Mouse (Mus musculus) neural tube, embryonic 15.5 days (tissue): ENCODE measurements around the gene Adcy5. TPM values are rescaled to one million over a fixed set of nuclear protein-coding genes. Genes with fewer than 3 reads are reported as not detected.

Experiments
- ATAC-seq: fragments of 200-750 bp; cut with Nextera tagmentation; 2 replicates; pipeline ENCODE4 v1.8.0; 2017; ENCODE audit warnings: mild to moderate bottlenecking, moderate TSS enrichment, moderate library complexity; ENCODE audit not compliant: low FRiP score
- H3K27ac ChIP-seq: fragments of 300-500 bp; sonication (generic); replicated peaks from 2 replicates; pipeline ENCODE4 v1.5.1; 2015; ENCODE audit warnings: mild to moderate bottlenecking, inconsistent platforms
- H3K27me3 ChIP-seq: fragments of 300-500 bp; sonication (generic); replicated peaks from 2 replicates; pipeline ENCODE4 v1.6.1; 2015; ENCODE audit warnings: inconsistent platforms
- H3K36me3 ChIP-seq: fragments of 300-500 bp; sonication (generic); 2 replicates; pipeline ENCODE4 v1.6.1; 2015; ENCODE audit warnings: inconsistent platforms
- H3K4me1 ChIP-seq: fragments of 300-500 bp; sonication (generic); 2 replicates; pipeline ENCODE4 v1.6.1; 2015; ENCODE audit warnings: inconsistent platforms
- H3K4me2 ChIP-seq: fragments of 300-500 bp; sonication (generic); 2 replicates; pipeline ENCODE4 v1.6.1; 2015; ENCODE audit warnings: inconsistent platforms, mild to moderate bottlenecking, moderate library complexity
- H3K4me3 ChIP-seq: fragments of 300-500 bp; sonication (generic); replicated peaks from 2 replicates; pipeline ENCODE4 v1.5.1; 2015; ENCODE audit warnings: mild to moderate bottlenecking, inconsistent platforms
- H3K9ac ChIP-seq: fragments of 300-500 bp; sonication (generic); replicated peaks from 2 replicates; pipeline ENCODE4 v1.6.1; 2015; ENCODE audit warnings: mild to moderate bottlenecking, inconsistent platforms
- H3K9me3 ChIP-seq: fragments of 300-500 bp; sonication (generic); replicated peaks from 2 replicates; pipeline ENCODE4 v1.6.1; 2016; ENCODE audit warnings: inconsistent platforms
- WGBS: fragments of 180-500 bp; shearing (Covaris S2); methylation state at CpG from one replicate; pipeline ENCODE4 v1.1.7; 2015; ENCODE audit warnings: mixed read lengths; 5-methylcytosine and 5-hydroxymethylcytosine counted together
- polyA plus RNA-seq: library from polyadenylated mRNA; unstranded; fragments of >200 nt; fragmentation: Nextera tagmentation; extraction: Ambion mirVana; gene quantifications from 2 replicates; pipeline ENCODE4 v1.2.1, GENCODE M21; 2015

Gene Adcy5
- polyA plus RNA-seq, 1 experiment from 2014 or later = 6.1 TPM

DNA sequence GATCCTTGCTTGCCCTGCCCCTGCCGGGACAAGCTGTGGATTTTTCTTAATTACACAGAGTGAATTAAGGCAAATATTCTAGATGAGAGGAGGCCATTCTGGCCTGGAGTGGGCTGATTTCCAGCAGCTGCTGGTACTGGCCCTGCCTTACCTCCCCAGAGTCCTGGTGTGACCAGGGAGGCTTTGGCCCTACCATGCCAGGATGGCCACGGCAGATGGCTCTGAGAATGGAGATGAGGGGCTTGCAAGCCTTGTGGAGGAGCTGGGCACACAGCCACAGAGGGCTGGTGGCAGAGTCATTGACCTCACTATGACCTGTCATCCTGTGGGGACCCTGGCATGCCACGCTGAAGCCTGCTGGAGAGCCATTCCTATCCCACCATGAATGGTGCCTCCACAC is 54.1 kb downstream of the Adcy5 start:
- Histone ChIP-seq H3K36me3 (no peaks in the 10 kb centered on the region), H3K4me3 (no peak overlapping the region), H3K4me2 (no peak overlapping the region), H3K27me3 (no peaks in the 10 kb centered on the region), H3K9ac (no peak overlapping the region), H3K9me3 (no peaks in the 10 kb centered on the region), H3K27ac (no peak overlapping the region), H3K4me1 (peaks cover 31% of the 10 kb centered on the region)
- 70% methylated on average over 3 of the region's 3 CpGs for WGBS
- no peak for ATAC-seq

- ATAC-seq = no peak
Observed at GRCm38 (mm10) chr16:35209753-35210152, 55.1 kb downstream of the Adcy5 start.

GRCm38 (mm10) chr16:35215047-35215446 is 60.4 kb downstream of the Adcy5 start:
- WGBS = 71% methylated on average over 7 of the region's 7 CpGs
- no peak overlapping the region for H3K4me3 ChIP-seq
- no peaks in the 10 kb centered on the region for H3K36me3 ChIP-seq

More at GRCm38 (mm10) chr16:35209753-35210152, 55.1 kb downstream of the Adcy5 start:
- Histone ChIP-seq H3K27ac (no peak overlapping the region), H3K36me3 (no peaks in the 10 kb centered on the region), H3K27me3 (no peaks in the 10 kb centered on the region), H3K4me1 (peaks cover 33% of the 10 kb centered on the region), H3K9ac (no peak overlapping the region), H3K9me3 (no peaks in the 10 kb centered on the region), H3K4me3 (no peak overlapping the region), H3K4me2 (no peak overlapping the region)
- 79% methylated on average over 5 of the region's 5 CpGs for WGBS

GRCm38 (mm10) chr16:35215498-35215897 is 60.8 kb downstream of the Adcy5 start:
- 0 out of 2 replicates have a peak overlapping the region, but pooled peaks have one; percentile 19 for H3K27ac ChIP-seq
- 63% methylated on average over 5 of the region's 5 CpGs for WGBS

More at GRCm38 (mm10) chr16:35215047-35215446, 60.4 kb downstream of the Adcy5 start:
- peaks cover 13% of the 10 kb centered on the region; the same call in 1 of the 2 replicates for H3K4me1 ChIP-seq
- ATAC-seq = no peak
- H3K9me3 ChIP-seq = no peaks in the 10 kb centered on the region
- H3K9ac ChIP-seq = no peak overlapping the region
- H3K27ac ChIP-seq = no peak overlapping the region
- no peak overlapping the region for H3K4me2 ChIP-seq
- no peaks in the 10 kb centered on the region for H3K27me3 ChIP-seq

GRCm38 (mm10) chr16:35216826-35217491 is 62.3 kb downstream of the Adcy5 start:
- Histone ChIP-seq H3K4me1 (peaks cover 12% of the 10 kb centered on the region; the same call in 1 of the 2 replicates), H3K27ac (no peak overlapping the region), H3K9ac (no peak overlapping the region), H3K27me3 (no peaks in the 10 kb centered on the region), H3K4me2 (no peak overlapping the region), H3K36me3 (no peaks in the 10 kb centered on the region), H3K9me3 (no peaks in the 10 kb centered on the region), H3K4me3 (no peak overlapping the region)
- no peak for ATAC-seq
- WGBS = 79% methylated on average over 6 of the region's 6 CpGs

More at GRCm38 (mm10) chr16:35215498-35215897, 60.8 kb downstream of the Adcy5 start:
- H3K36me3 ChIP-seq = no peaks in the 10 kb centered on the region
- no peak overlapping the region for H3K4me2 ChIP-seq
- ATAC-seq = no peak
- H3K27me3 ChIP-seq = no peaks in the 10 kb centered on the region
- no peak overlapping the region for H3K4me3 ChIP-seq
- H3K9me3 ChIP-seq = no peaks in the 10 kb centered on the region
- no peak overlapping the region for H3K9ac ChIP-seq
- H3K4me1 ChIP-seq = peaks cover 12% of the 10 kb centered on the region; the same call in 1 of the 2 replicates

GRCm38 (mm10) chr16:35220412-35220811 is 65.7 kb downstream of the Adcy5 start:
- Histone ChIP-seq H3K36me3 (no peaks in the 10 kb centered on the region), H3K4me2 (no peak overlapping the region), H3K4me3 (no peak overlapping the region), H3K27ac (no peak overlapping the region), H3K4me1 (peaks cover 12% of the 10 kb centered on the region), H3K9me3 (no peaks in the 10 kb centered on the region), H3K27me3 (no peaks in the 10 kb centered on the region), H3K9ac (no peak overlapping the region)
- 76% methylated on average over 5 of the region's 5 CpGs for WGBS
- no peak for ATAC-seq

- peaks cover 6% of the 10 kb centered on the region for H3K4me1 ChIP-seq
- no peak overlapping the region for H3K9ac ChIP-seq
- no peak overlapping the region for H3K27ac ChIP-seq
- H3K27me3 ChIP-seq = no peaks in the 10 kb centered on the region
- no peaks in the 10 kb centered on the region for H3K9me3 ChIP-seq
- no peak overlapping the region for H3K4me3 ChIP-seq
- H3K36me3 ChIP-seq = no peaks in the 10 kb centered on the region
- WGBS = 49% methylated on average over 4 of the region's 4 CpGs
- H3K4me2 ChIP-seq = no peak overlapping the region
- ATAC-seq = no peak
Observed at GRCm38 (mm10) chr16:35221581-35221980, 66.9 kb downstream of the Adcy5 start.

- H3K4me3 ChIP-seq = no peak overlapping the region
- peaks cover 6% of the 10 kb centered on the region for H3K4me1 ChIP-seq
- no peak for ATAC-seq
- no peak overlapping the region for H3K27ac ChIP-seq
- no peak overlapping the region for H3K9ac ChIP-seq
- WGBS = 64% methylated on average over 4 of the region's 4 CpGs
- no peaks in the 10 kb centered on the region for H3K27me3 ChIP-seq
- H3K9me3 ChIP-seq = no peaks in the 10 kb centered on the region
- H3K4me2 ChIP-seq = no peak overlapping the region
- no peaks in the 10 kb centered on the region for H3K36me3 ChIP-seq
Observed at GRCm38 (mm10) chr16:35223930-35224329, 69.3 kb downstream of the Adcy5 start.

DNA sequence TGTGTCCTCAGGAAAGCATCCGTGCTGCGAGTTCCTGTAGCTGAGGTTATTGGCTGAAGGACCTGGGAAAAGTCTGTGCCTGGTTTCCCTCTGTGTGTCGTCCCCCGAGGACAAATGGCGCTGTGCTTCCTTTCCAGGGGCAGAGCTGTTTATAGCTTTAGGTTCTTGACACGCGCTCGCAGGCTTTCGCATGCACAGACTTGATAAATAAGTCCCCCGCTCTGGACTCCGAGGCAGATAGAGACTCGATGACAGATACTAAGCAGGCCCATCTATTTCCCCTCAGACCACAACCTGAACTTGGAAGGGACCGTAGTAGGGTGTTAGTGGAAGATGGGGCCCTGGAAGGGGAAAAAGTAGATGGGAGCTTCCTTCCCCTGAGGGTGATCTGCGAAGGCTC is 70.0 kb downstream of the Adcy5 start:
- WGBS = 72% methylated on average over 14 of the region's 14 CpGs
- no peak overlapping the region for H3K4me2 ChIP-seq
- H3K4me3 ChIP-seq = no peak overlapping the region
- H3K9ac ChIP-seq = no peak overlapping the region
- H3K9me3 ChIP-seq = no peaks in the 10 kb centered on the region
- ATAC-seq = no peak
- peaks cover 6% of the 10 kb centered on the region for H3K4me1 ChIP-seq
- no peaks in the 10 kb centered on the region for H3K36me3 ChIP-seq
- H3K27ac ChIP-seq = no peak overlapping the region
- no peaks in the 10 kb centered on the region for H3K27me3 ChIP-seq

- H3K9me3 ChIP-seq = no peaks in the 10 kb centered on the region
- no peaks in the 10 kb centered on the region for H3K27me3 ChIP-seq
- no peak overlapping the region for H3K4me2 ChIP-seq
- H3K9ac ChIP-seq = no peak overlapping the region
- WGBS = 64% methylated on average over 11 of the region's 11 CpGs
- ATAC-seq = no peak
- no peak overlapping the region for H3K4me3 ChIP-seq
- H3K4me1 ChIP-seq = peaks cover 9% of the 10 kb centered on the region; the same call in 1 of the 2 replicates
- no peaks in the 10 kb centered on the region for H3K36me3 ChIP-seq
- H3K27ac ChIP-seq = no peak overlapping the region
Observed at GRCm38 (mm10) chr16:35229582-35229981, 74.9 kb downstream of the Adcy5 start.

DNA sequence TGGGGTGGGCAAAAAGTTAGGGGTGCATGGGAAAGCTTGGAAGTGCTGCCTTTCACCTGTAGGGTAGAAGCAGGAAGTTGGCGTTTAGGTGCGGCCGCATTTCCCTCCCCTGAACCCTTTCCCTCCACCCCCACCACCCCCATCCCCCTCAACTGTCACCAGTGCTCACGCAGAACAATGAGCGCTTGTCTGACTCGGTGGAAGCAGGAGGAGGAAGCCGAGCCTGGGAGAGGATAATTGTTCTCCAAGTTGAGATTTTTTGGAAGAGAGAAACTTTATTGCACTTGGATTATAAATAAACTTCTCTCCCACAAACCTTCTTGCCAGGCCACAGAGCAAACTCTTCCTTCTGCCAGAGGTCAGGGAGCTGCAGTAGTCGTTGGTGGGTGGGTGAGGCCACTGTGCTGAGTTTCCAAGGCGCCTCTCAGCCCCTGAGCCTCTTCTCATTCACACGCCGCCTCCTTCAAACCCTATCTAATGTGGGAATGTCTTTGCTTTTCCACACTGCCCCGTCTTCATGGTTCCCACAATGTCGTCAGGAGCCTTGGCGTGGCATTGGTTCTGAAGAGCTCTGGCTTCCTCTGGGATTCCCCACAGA is 77.6 kb downstream of the Adcy5 start:
- 32% methylated on average over 14 of the region's 14 CpGs for WGBS
- Histone ChIP-seq H3K9me3 (no peaks in the 10 kb centered on the region), H3K4me2 (no peak overlapping the region), H3K4me1 (peaks cover 7% of the 10 kb centered on the region; the same call in 1 of the 2 replicates), H3K27ac (no peak overlapping the region), H3K9ac (no peak overlapping the region), H3K36me3 (no peaks in the 10 kb centered on the region), H3K4me3 (no peak overlapping the region), H3K27me3 (no peaks in the 10 kb centered on the region)
- no peak for ATAC-seq

GRCm38 (mm10) chr16:35233329-35233728 is 78.7 kb downstream of the Adcy5 start:
- no peaks in the 10 kb centered on the region for H3K36me3 ChIP-seq
- peaks cover 7% of the 10 kb centered on the region; the same call in 1 of the 2 replicates for H3K4me1 ChIP-seq
- no peak overlapping the region for H3K4me2 ChIP-seq
- WGBS = 83% methylated on average over 4 of the region's 4 CpGs
- H3K9me3 ChIP-seq = no peaks in the 10 kb centered on the region
- H3K4me3 ChIP-seq = no peak overlapping the region
- no peak overlapping the region for H3K27ac ChIP-seq
- H3K9ac ChIP-seq = no peak overlapping the region
- no peaks in the 10 kb centered on the region for H3K27me3 ChIP-seq
- ATAC-seq = no peak
